9 mouse cellular contexts compared by ENCODE assay signal in the genomic region with DNA sequence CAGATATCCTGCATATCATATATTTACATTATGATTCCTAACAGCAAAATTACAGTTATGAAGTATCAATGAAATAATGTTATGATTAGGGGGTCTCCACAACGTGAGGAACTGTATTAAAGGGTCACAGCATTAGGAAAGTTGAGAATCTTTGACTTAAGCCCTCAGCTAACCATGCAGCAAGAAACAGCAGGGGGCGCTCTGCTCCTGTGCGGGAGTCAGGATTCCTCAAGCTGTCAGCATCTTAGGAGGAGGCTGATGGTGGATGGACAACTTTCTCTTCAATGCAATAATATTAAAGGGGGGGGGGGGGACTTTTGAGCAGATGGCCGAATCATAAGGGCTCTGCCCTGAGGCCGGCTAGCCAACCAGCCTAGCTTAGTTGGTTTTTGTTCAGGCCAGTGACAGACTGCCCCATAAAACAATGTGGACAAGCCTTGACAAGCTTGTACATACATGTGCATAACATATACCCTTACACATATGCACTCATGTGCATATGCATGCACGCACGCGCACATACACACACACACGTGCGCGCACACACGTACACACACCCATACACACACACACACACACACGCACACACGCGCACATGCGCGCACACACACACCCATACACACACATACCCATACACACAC. TPM values are rescaled to one million over a fixed set of nuclear protein-coding genes. Genes with fewer than 3 reads are reported as not detected.
DNase-seq lines count a peak whose midpoint lies in the region; ATAC-seq and TF ChIP-seq lines count a peak whose summit lies in the region.
"Had no signal": no experiment of that assay in that cellular context is flagged by ENCODE, and none has a peak within 500 bp of the region (broad histone marks: within the 10 kb centered on the region; RNA-seq: fewer than 3 reads in every experiment).

No protein-coding gene starts in this region.

- H3K36me3 ChIP-seq in testis, adult 2 months (ENCODE audit: control insufficient read depth, insufficient read depth, low read length): no peaks in the 10 kb centered on the region
- no peaks in the 10 kb centered on the region for H3K36me3 ChIP-seq in hindbrain, embryonic 16.5 days (ENCODE audit: control insufficient read depth, insufficient read depth, low read length)
- no peaks in the 10 kb centered on the region for H3K36me3 ChIP-seq in lung, embryonic 14.5 days (ENCODE audit: insufficient read depth)
- no peaks in the 10 kb centered on the region for H3K36me3 ChIP-seq in small intestine, adult 2 months (ENCODE audit: control insufficient read depth, insufficient read depth, low read length)

- ATAC-seq in hindbrain, embryonic 16.5 days: 0 out of 2 replicates have a peak, but pooled peaks have one; percentile 9
- ATAC-seq in lung, embryonic 14.5 days (ENCODE audit: insufficient read depth): peak; percentile 58

- TF ChIP-seq POLR2A in testis, adult 2 months (IDR thresholded peaks at IDR 0.05; ENCODE audit: control insufficient read depth, low read depth, low read length): no peak
- TF ChIP-seq POLR2A in cortical plate, adult 2 months (IDR thresholded peaks at IDR 0.05; ENCODE audit: extremely low read depth, insufficient read depth, low read length): no peak
- TF ChIP-seq POLR2A in small intestine, adult 2 months (IDR thresholded peaks at IDR 0.05; ENCODE audit: low read depth, low read length): no peak

- TF ChIP-seq CTCF in testis, adult 2 months (IDR thresholded peaks at IDR 0.05; ENCODE audit: control insufficient read depth, insufficient read depth, insufficient replicate concordance, low read depth, low read length): peak; percentile 68; the same call in 1 of the 2 replicates
- TF ChIP-seq CTCF in cortical plate, adult 2 months (IDR thresholded peaks at IDR 0.05; ENCODE audit: extremely low read depth, insufficient read depth, low read length): peak; percentile 90
- TF ChIP-seq CTCF in lung, embryonic 14.5 days (IDR thresholded peaks at IDR 0.05; ENCODE audit: low read depth): peak; percentile 80
- peak; percentile 63; the same call in 1 of the 2 replicates for TF ChIP-seq CTCF in small intestine, adult 2 months (IDR thresholded peaks at IDR 0.05; ENCODE audit: extremely low read depth, insufficient read length, insufficient replicate concordance, low read depth, low read length)

- no peak overlapping the region; the same call in 1 of the 2 replicates for H3K4me3 ChIP-seq in testis, adult 2 months (ENCODE audit: control insufficient read depth, low read depth, low read length)
- no peak overlapping the region for H3K4me3 ChIP-seq in cortical plate, adult 2 months (ENCODE audit: insufficient read depth, low read length)
- H3K4me3 ChIP-seq in hindbrain, embryonic 16.5 days (ENCODE audit: low read length): no peak overlapping the region
- H3K4me3 ChIP-seq in lung, embryonic 14.5 days (ENCODE audit: low read depth, low read length): no peak overlapping the region
- H3K4me3 ChIP-seq in small intestine, adult 2 months (ENCODE audit: low read depth, low read length): no peak overlapping the region

- 73% methylated on average over 17 of the region's 17 CpGs for WGBS in hindbrain, embryonic 16.5 days
- 70% methylated on average over 17 of the region's 17 CpGs for WGBS in lung, embryonic 14.5 days
- WGBS in small intestine, adult 2 months: 68% methylated on average over 17 of the region's 17 CpGs

- no peaks in the 10 kb centered on the region for H3K9me3 ChIP-seq in hindbrain, embryonic 16.5 days (ENCODE audit: control insufficient read depth, low read length)
- H3K9me3 ChIP-seq in lung, embryonic 14.5 days (ENCODE audit: low read depth, low read length): no peaks in the 10 kb centered on the region

- no peak overlapping the region for H3K9ac ChIP-seq in hindbrain, embryonic 16.5 days (ENCODE audit: low read depth, low read length)
- H3K9ac ChIP-seq in lung, embryonic 14.5 days: no peak overlapping the region

- no peak overlapping the region for H3K4me2 ChIP-seq in hindbrain, embryonic 16.5 days (ENCODE audit: low read length)
- no peak overlapping the region for H3K4me2 ChIP-seq in lung, embryonic 14.5 days

- H3K4me1 ChIP-seq in testis, adult 2 months (ENCODE audit: control insufficient read depth, insufficient read depth, low read length): no peaks in the 10 kb centered on the region
- no peaks in the 10 kb centered on the region for H3K4me1 ChIP-seq in cortical plate, adult 2 months (ENCODE audit: control insufficient read depth, insufficient read depth, low read length)
- H3K4me1 ChIP-seq in hindbrain, embryonic 16.5 days (ENCODE audit: control insufficient read depth, insufficient read depth, low read depth, low read length): peaks cover 12% of the 10 kb centered on the region
- H3K4me1 ChIP-seq in lung, embryonic 14.5 days (ENCODE audit: insufficient read depth): no peaks in the 10 kb centered on the region
- no peaks in the 10 kb centered on the region for H3K4me1 ChIP-seq in small intestine, adult 2 months (ENCODE audit: control insufficient read depth, insufficient read depth, insufficient read length, low read length)

- H3K27ac ChIP-seq in testis, adult 2 months (ENCODE audit: control insufficient read depth, insufficient read depth, low read depth, low read length): no peak overlapping the region
- H3K27ac ChIP-seq in cortical plate, adult 2 months (ENCODE audit: insufficient read depth, low read length): no peak overlapping the region
- no peak overlapping the region for H3K27ac ChIP-seq in hindbrain, embryonic 16.5 days (ENCODE audit: low read depth, low read length)
- no peak overlapping the region for H3K27ac ChIP-seq in lung, embryonic 14.5 days (ENCODE audit: low read depth)
- no peak overlapping the region for H3K27ac ChIP-seq in small intestine, adult 2 months (ENCODE audit: insufficient read depth, low read depth, low read length)

- DNase-seq in adrenal gland, adult 18-20 months (ENCODE audit: low spot score in 2 of 2): peak; percentile 59 to 72
- DNase-seq in adrenal gland, adult 8-10 months: no peak
- no peak for DNase-seq in testis, postnatal 14 days (ENCODE audit: low spot score)
- DNase-seq in lung, embryonic 14.5 days: peak; percentile 91

- no peaks in the 10 kb centered on the region for H3K27me3 ChIP-seq in testis, adult 2 months (ENCODE audit: control insufficient read depth, insufficient read depth, low read length)
- H3K27me3 ChIP-seq in hindbrain, embryonic 16.5 days (replicated peaks; ENCODE audit: control insufficient read depth, insufficient read depth, low read length): no peaks in the 10 kb centered on the region
- no peaks in the 10 kb centered on the region for H3K27me3 ChIP-seq in lung, embryonic 14.5 days (ENCODE audit: insufficient read depth, low read length)
- H3K27me3 ChIP-seq in small intestine, adult 2 months (ENCODE audit: control insufficient read depth, insufficient read depth, low read length): no peaks in the 10 kb centered on the region

RNA-seq across cellular contexts. Expression of a gene that starts 4.3 kb away (rescaled TPM):
- not detected for total RNA-seq in adrenal gland, adult 18-20 months (2021)
- total RNA-seq in adrenal gland, adult 8-10 months (2022): not detected
- 249 and 255 TPM in 2 replicates for polyA plus RNA-seq in testis, adult 2 months (2012; rRNA removed)
- 0.08 TPM in 1 of 2 replicates, not detected in the other for polyA plus RNA-seq in cortical plate, adult 2 months (2012; rRNA removed)
- polyA plus RNA-seq in hindbrain, embryonic 16.5 days (2015; fragmentation: Nextera tagmentation; extraction: Ambion mirVana): not detected in 2 replicates
- polyA plus RNA-seq in lung, embryonic 14.5 days (2014; fragmentation: Nextera tagmentation; extraction: Ambion mirVana): not detected in 2 replicates
- not detected in 2 replicates for polyA plus RNA-seq in small intestine, adult 2 months (2012; rRNA removed)
- polyA plus RNA-seq: large intestine, adult 2 months had no signal

RNA-seq across cellular contexts. Expression of a gene that starts 32.7 kb away (rescaled TPM):
- total RNA-seq in adrenal gland, adult 18-20 months (2021): 10 to 100 TPM in 1 of 2 experiments, 1 to 10 TPM in 1; 6.4 to 14.9 TPM
- total RNA-seq in adrenal gland, adult 8-10 months (2022): 10 to 100 TPM in 2 of 4 experiments, 1 to 10 TPM in 2; 8.9 to 20.2 (median 13.4) TPM
- 0.88 and 1.00 TPM in 2 replicates for polyA plus RNA-seq in testis, adult 2 months (2012; rRNA removed)
- 238 and 251 TPM in 2 replicates for polyA plus RNA-seq in cortical plate, adult 2 months (2012; rRNA removed)
- polyA plus RNA-seq in hindbrain, embryonic 16.5 days (2015; fragmentation: Nextera tagmentation; extraction: Ambion mirVana): 19.1 and 20.4 TPM in 2 replicates
- polyA plus RNA-seq in lung, embryonic 14.5 days (2014; fragmentation: Nextera tagmentation; extraction: Ambion mirVana): 3.6 and 4.2 TPM in 2 replicates
- polyA plus RNA-seq in small intestine, adult 2 months (2012; rRNA removed): 1.6 and 2.5 TPM in 2 replicates

RNA-seq across cellular contexts. Expression of a gene that starts 44.3 kb away (rescaled TPM):
- total RNA-seq in adrenal gland, adult 18-20 months (2021): not detected
- not detected for total RNA-seq in adrenal gland, adult 8-10 months (2022)
- polyA plus RNA-seq in testis, adult 2 months (2012; rRNA removed): 0.05 and 0.18 TPM in 2 replicates
- 0.89 and 1.4 TPM in 2 replicates for polyA plus RNA-seq in cortical plate, adult 2 months (2012; rRNA removed)
- 0.29 and 0.40 TPM in 2 replicates for polyA plus RNA-seq in hindbrain, embryonic 16.5 days (2015; fragmentation: Nextera tagmentation; extraction: Ambion mirVana)
- polyA plus RNA-seq in lung, embryonic 14.5 days (2014; fragmentation: Nextera tagmentation; extraction: Ambion mirVana): 0.23 TPM in 1 of 2 replicates, not detected in the other
- not detected in 2 replicates for polyA plus RNA-seq in small intestine, adult 2 months (2012; rRNA removed)
- polyA plus RNA-seq: large intestine, adult 2 months had no signal

Comparison
In these comparisons a context has a peak if more than half of its experiments do, and no peak if none do; other contexts are left out.
1. DNase-seq: peak in adrenal gland, adult 18-20 months (2 of 2) and lung, embryonic 14.5 days (single experiment); none in adrenal gland, adult 8-10 months (single experiment) and testis, postnatal 14 days (single experiment).
2. RNA of a gene that starts 4.3 kb away (polyA plus RNA-seq): 249 to 255 TPM in testis, adult 2 months; 0.08 TPM in cortical plate, adult 2 months, not detected in hindbrain, embryonic 16.5 days, not detected in lung, embryonic 14.5 days and not detected in small intestine, adult 2 months; every median in the first group is over 100 times any median in the second.
3. RNA of a gene that starts 32.7 kb away (polyA plus RNA-seq): 238 to 251 TPM in cortical plate, adult 2 months; 19.1 to 20.4 TPM in hindbrain, embryonic 16.5 days, 3.6 to 4.2 TPM in lung, embryonic 14.5 days, 1.6 to 2.5 TPM in small intestine, adult 2 months and 0.88 to 1.00 TPM in testis, adult 2 months; every median in the first group is over 10 times any median in the second.
4. Peak in every context shown above with its lines, with median percentiles within 50 percentile points of each other: CTCF ChIP-seq.